Mouse (Mus musculus) liver, postnatal 0 days (tissue): ENCODE measurements around the gene Gm9732. TPM values are rescaled to one million over a fixed set of nuclear protein-coding genes. Genes with fewer than 3 reads are reported as not detected.
"Not testable (repeated sequence)": the region's sequence is repeated elsewhere in the genome, so short reads cannot be mapped to it uniquely, and the experiment has no call there.

Source experiments
- ATAC-seq: fragments of 200-750 bp; cut with Nextera tagmentation; 2 replicates; pipeline ENCODE4 v1.8.0; 2017; ENCODE audit warnings: mild to moderate bottlenecking, moderate library complexity
- DNase-seq: peaks from one replicate; pipeline ENCODE4 v3.0.0-alpha.2; 2016
- H3K27ac ChIP-seq: fragments of 300-500 bp; sonication (generic); 2 replicates; pipeline ENCODE4 v1.5.1; 2014; ENCODE audit warnings: antibody characterized with exemption, moderate library complexity, mild to moderate bottlenecking, low read depth
- H3K27me3 ChIP-seq: fragments of 300-500 bp; sonication (generic); 2 replicates; pipeline ENCODE4 v1.6.1; 2014; ENCODE audit warnings: low read length, control low read depth, mixed read lengths; ENCODE audit not compliant: insufficient read depth
- H3K36me3 ChIP-seq: fragments of 300-500 bp; sonication (generic); replicated peaks from 2 replicates; pipeline ENCODE4 v1.6.1; 2014; ENCODE audit warnings: mild to moderate bottlenecking, control low read depth, low read length, moderate library complexity, mixed read lengths; ENCODE audit not compliant: insufficient read depth
- H3K4me1 ChIP-seq: fragments of 300-500 bp; sonication (generic); 2 replicates; pipeline ENCODE4 v1.6.1; 2014; ENCODE audit warnings: antibody characterized with exemption, mild to moderate bottlenecking, control low read depth; ENCODE audit not compliant: insufficient read depth
- H3K4me2 ChIP-seq: fragments of 300-500 bp; sonication (generic); 2 replicates; pipeline ENCODE4 v1.6.1; 2014; ENCODE audit warnings: low read depth, mild to moderate bottlenecking, low read length, moderate library complexity, mixed read lengths
- H3K4me3 ChIP-seq: fragments of 300-500 bp; sonication (generic); 2 replicates; pipeline ENCODE4 v1.5.1; 2014; ENCODE audit warnings: low read depth, low read length
- H3K9ac ChIP-seq: fragments of 300-500 bp; sonication (generic); replicated peaks from 2 replicates; pipeline ENCODE4 v1.6.1; 2014; ENCODE audit warnings: mild to moderate bottlenecking, moderate library complexity
- H3K9me3 ChIP-seq: fragments of 300-500 bp; sonication (generic); 2 replicates; pipeline ENCODE4 v1.6.1; 2016; ENCODE audit warnings: mild to moderate bottlenecking, control low read depth, low read length, mixed read lengths
- WGBS: fragments of 180-500 bp; shearing (Covaris S2); extraction: QIAGEN DNeasy Blood & Tissue Kit; methylation state at CpG from one replicate; pipeline ENCODE4 v1.1.7; 2014; ENCODE audit not compliant: insufficient replicate concordance; 5-methylcytosine and 5-hydroxymethylcytosine counted together
- polyA plus RNA-seq: library from polyadenylated mRNA; unstranded; fragments of >200 nt; fragmentation: Nextera tagmentation; extraction: Ambion mirVana; gene quantifications from 2 replicates; pipeline ENCODE4 v1.2.1, GENCODE M21; 2015

The Gm9732 gene
- polyA plus RNA-seq, 1 experiment from 2014 or later: not detected

GRCm38 (mm10) chr14:43337646-43338045, 62.8 kb downstream of the Gm9732 start:
- H3K9ac ChIP-seq, H3K27ac ChIP-seq, H3K4me3 ChIP-seq, ATAC-seq, H3K4me2 ChIP-seq, DNase-seq, H3K36me3 ChIP-seq, H3K9me3 ChIP-seq, H3K4me1 ChIP-seq, H3K27me3 ChIP-seq: not testable (repeated sequence)
- WGBS: 51% methylated on average over 1 of the region's 1 CpGs

- ATAC-seq, DNase-seq, H3K4me3 ChIP-seq, H3K27me3 ChIP-seq, H3K4me2 ChIP-seq, H3K4me1 ChIP-seq, H3K27ac ChIP-seq, H3K9ac ChIP-seq, H3K9me3 ChIP-seq, H3K36me3 ChIP-seq: not testable (repeated sequence)
Measured at GRCm38 (mm10) chr14:43347711-43348110, 72.9 kb downstream of the Gm9732 start, which contains the start of gene 1700001F09Rik. TSS of gene 1700001F09Rik (minus strand) at chr14:43347811.

DNA sequence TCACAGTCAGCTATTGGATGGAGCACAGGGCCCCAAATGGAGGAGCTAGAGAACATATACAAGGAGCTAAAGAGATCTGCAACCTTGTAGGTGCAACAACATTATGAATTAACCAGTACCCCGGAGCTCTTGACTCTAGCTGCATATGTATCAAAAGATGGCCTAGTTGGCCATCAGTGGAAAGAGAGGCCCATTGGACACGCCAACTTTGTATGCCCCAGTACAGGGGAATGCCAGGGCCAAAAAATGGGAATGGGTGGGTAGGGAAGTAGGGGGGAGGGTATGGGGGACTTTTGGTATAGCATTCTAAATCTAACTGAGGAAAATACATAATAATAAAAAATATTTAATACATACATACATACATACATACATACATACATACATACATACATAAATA, 78.1 kb downstream of the Gm9732 start:
- H3K27ac ChIP-seq, ATAC-seq, H3K4me2 ChIP-seq, H3K27me3 ChIP-seq, H3K9ac ChIP-seq, H3K4me1 ChIP-seq, H3K9me3 ChIP-seq, DNase-seq, H3K36me3 ChIP-seq, H3K4me3 ChIP-seq: not testable (repeated sequence)
- WGBS: 68% methylated on average over 2 of the region's 2 CpGs

Other genes starting within 250 kb of the Gm9732 start
- gene Gm8094, start 198.4 kb upstream of the Gm9732 start, polyA plus RNA-seq: not detected in 2 replicates
- gene Gm8104, start 174.4 kb upstream of the Gm9732 start, polyA plus RNA-seq: not detected in 2 replicates
- gene Gm7233, start 95.2 kb upstream of the Gm9732 start, polyA plus RNA-seq: not detected in 2 replicates
- gene Gm8122, start 39.7 kb upstream of the Gm9732 start, polyA plus RNA-seq: not detected in 2 replicates
- gene Gm8126, start 16.4 kb upstream of the Gm9732 start, polyA plus RNA-seq: not detected in 2 replicates
- gene Gm8127, start 18.8 kb downstream of the Gm9732 start, polyA plus RNA-seq: not detected in 2 replicates
- not detected in 2 replicates for gene 1700001F09Rik, start 72.8 kb downstream of the Gm9732 start, polyA plus RNA-seq
- gene Gm8138, start 141.3 kb downstream of the Gm9732 start, polyA plus RNA-seq: not detected in 2 replicates